Mouse (Mus musculus) intestine, embryonic 14.5 days (tissue): Measurements from ENCODE around the gene Sh3bp2. TPM values are rescaled to one million over a fixed set of nuclear protein-coding genes. Genes with fewer than 3 reads are reported as not detected.

Experiments
- ATAC-seq: fragments of 200-750 bp; cut with Nextera tagmentation; replicated peaks from 2 replicates; pipeline ENCODE4 v1.8.0; 2017; ENCODE audit warnings: low read depth, moderate number of reproducible peaks, moderate TSS enrichment, moderate library complexity; ENCODE audit not compliant: low FRiP score, low TSS enrichment
- DNase-seq: peaks from one replicate; pipeline ENCODE4 v3.0.0-alpha.2; 2018; ENCODE audit warnings: low spot score
- H3K27ac ChIP-seq: fragments of 300-500 bp; sonication (generic); 2 replicates; pipeline ENCODE4 v1.5.1; 2014; ENCODE audit warnings: low read depth, mild to moderate bottlenecking, control low read depth
- H3K27me3 ChIP-seq: fragments of 300-500 bp; sonication (generic); replicated peaks from 2 replicates; pipeline ENCODE4 v1.6.1; 2014; ENCODE audit warnings: low read length, control low read depth; ENCODE audit not compliant: control insufficient read depth, insufficient read depth
- H3K36me3 ChIP-seq: fragments of 300-500 bp; sonication (generic); 2 replicates; pipeline ENCODE4 v1.6.1; 2014; ENCODE audit warnings: low read length, control low read depth; ENCODE audit not compliant: control insufficient read depth, insufficient read depth
- H3K4me1 ChIP-seq: fragments of 300-500 bp; sonication (generic); replicated peaks from 2 replicates; pipeline ENCODE4 v1.6.1; 2014; ENCODE audit warnings: low read length, control low read depth, mixed read lengths; ENCODE audit not compliant: control insufficient read depth, insufficient read depth
- H3K4me2 ChIP-seq: fragments of 300-500 bp; sonication (generic); 2 replicates; pipeline ENCODE4 v1.6.1; 2014; ENCODE audit warnings: low read length
- H3K4me3 ChIP-seq: fragments of 300-500 bp; sonication (generic); 2 replicates; pipeline ENCODE4 v1.5.1; 2014; ENCODE audit warnings: low read depth, low read length, control low read depth, mixed read lengths
- H3K9ac ChIP-seq: fragments of 300-500 bp; sonication (generic); 2 replicates; pipeline ENCODE4 v1.6.1; 2014; ENCODE audit warnings: mild to moderate bottlenecking, low read length
- H3K9me3 ChIP-seq: fragments of 300-500 bp; sonication (generic); 2 replicates; pipeline ENCODE4 v1.6.1; 2016; ENCODE audit warnings: low read length, control low read depth; ENCODE audit not compliant: control insufficient read depth
- WGBS: fragments of 180-500 bp; shearing (Covaris S2); extraction: QIAGEN DNeasy Blood & Tissue Kit; methylation state at CpG from one replicate; pipeline ENCODE4 v1.1.7; 2014; 5-methylcytosine and 5-hydroxymethylcytosine counted together
- polyA plus RNA-seq: library from polyadenylated mRNA; unstranded; fragments of >200 nt; fragmentation: Nextera tagmentation; extraction: Ambion mirVana; gene quantifications from 2 replicates; pipeline ENCODE4 v1.2.1, GENCODE M21; 2014

Gene Sh3bp2
- polyA plus RNA-seq, 1 experiment from 2014 or later = 7.7 TPM

- Histone ChIP-seq H3K27me3 (no peaks in the 10 kb centered on the region), H3K4me1 (peaks cover 7% of the 10 kb centered on the region; the same call in 1 of the 2 replicates), H3K4me2 (no peak overlapping the region), H3K27ac (no peak overlapping the region), H3K9ac (no peak overlapping the region), H3K9me3 (no peaks in the 10 kb centered on the region), H3K4me3 (no peak overlapping the region), H3K36me3 (no peaks in the 10 kb centered on the region)
- WGBS = 44% methylated on average over 4 of the region's 4 CpGs
- no peak for DNase-seq
- no peak for ATAC-seq
These were observed 5.0 kb downstream of the Sh3bp2 start for GRCm38 (mm10) chr5:34530687-34531086.

GRCm38 (mm10) chr5:34533066-34533465 lies 7.4 kb downstream of the Sh3bp2 start:
- 84% methylated on average over 5 of the region's 5 CpGs for WGBS
- DNase-seq = no peak
- Histone ChIP-seq H3K9me3 (no peaks in the 10 kb centered on the region), H3K27ac (no peak overlapping the region), H3K4me3 (no peak overlapping the region), H3K36me3 (no peaks in the 10 kb centered on the region), H3K4me2 (no peak overlapping the region), H3K4me1 (0 out of 2 replicates have a peak, but pooled peaks cover 2% of the 10 kb centered on the region), H3K27me3 (no peaks in the 10 kb centered on the region), H3K9ac (no peak overlapping the region)
- no peak for ATAC-seq

GRCm38 (mm10) chr5:34533820-34534219 lies 8.2 kb downstream of the Sh3bp2 start:
- no peak for DNase-seq
- Histone ChIP-seq H3K9me3 (no peaks in the 10 kb centered on the region), H3K4me3 (no peak overlapping the region), H3K9ac (no peak overlapping the region), H3K4me1 (0 out of 2 replicates have a peak, but pooled peaks cover 2% of the 10 kb centered on the region), H3K27me3 (no peaks in the 10 kb centered on the region), H3K36me3 (no peaks in the 10 kb centered on the region), H3K4me2 (no peak overlapping the region), H3K27ac (no peak overlapping the region)
- ATAC-seq = no peak
- WGBS = 64% methylated on average over 3 of the region's 3 CpGs

GRCm38 (mm10) chr5:34534776-34535581 lies 9.3 kb downstream of the Sh3bp2 start:
- Histone ChIP-seq H3K9me3 (no peaks in the 10 kb centered on the region), H3K4me2 (no peak overlapping the region), H3K27me3 (no peaks in the 10 kb centered on the region), H3K27ac (no peak overlapping the region), H3K4me3 (no peak overlapping the region), H3K9ac (no peak overlapping the region), H3K4me1 (0 out of 2 replicates have a peak, but pooled peaks cover 2% of the 10 kb centered on the region), H3K36me3 (no peaks in the 10 kb centered on the region)
- ATAC-seq (no peak), DNase-seq (no peak)
- 80% methylated on average over 5 of the region's 5 CpGs for WGBS

- H3K27me3 ChIP-seq = no peaks in the 10 kb centered on the region
- DNase-seq = no peak
- 0 out of 2 replicates have a peak, but pooled peaks cover under 1% of the 10 kb centered on the region for H3K4me1 ChIP-seq
- ATAC-seq = no peak
- H3K36me3 ChIP-seq = no peaks in the 10 kb centered on the region
- no peak overlapping the region for H3K4me2 ChIP-seq
- H3K9ac ChIP-seq = no peak overlapping the region
- H3K9me3 ChIP-seq = no peaks in the 10 kb centered on the region
- H3K4me3 ChIP-seq = no peak overlapping the region
- no peak overlapping the region for H3K27ac ChIP-seq
- 87% methylated on average over 7 of the region's 7 CpGs for WGBS
These were observed 10.2 kb downstream of the Sh3bp2 start for GRCm38 (mm10) chr5:34535831-34536230.

GRCm38 (mm10) chr5:34538079-34538478 lies 12.4 kb downstream of the Sh3bp2 start:
- Histone ChIP-seq H3K4me1 (no peaks in the 10 kb centered on the region), H3K27me3 (no peaks in the 10 kb centered on the region), H3K27ac (no peak overlapping the region), H3K4me3 (no peak overlapping the region), H3K36me3 (no peaks in the 10 kb centered on the region), H3K9ac (no peak overlapping the region), H3K9me3 (no peaks in the 10 kb centered on the region), H3K4me2 (no peak overlapping the region)
- DNase-seq = no peak
- ATAC-seq = no peak
- WGBS = 70% methylated on average over 7 of the region's 7 CpGs

- ATAC-seq (no peak), DNase-seq (peak; percentile 58)
- H3K36me3 ChIP-seq = no peaks in the 10 kb centered on the region
- WGBS = 26% methylated on average over 5 of the region's 5 CpGs
- no peak overlapping the region for H3K9ac ChIP-seq
- no peaks in the 10 kb centered on the region for H3K27me3 ChIP-seq
- no peak overlapping the region for H3K4me2 ChIP-seq
- H3K27ac ChIP-seq = no peak overlapping the region
- H3K4me1 ChIP-seq = no peaks in the 10 kb centered on the region
- H3K4me3 ChIP-seq = no peak overlapping the region
- no peaks in the 10 kb centered on the region for H3K9me3 ChIP-seq
These were observed 12.9 kb downstream of the Sh3bp2 start for GRCm38 (mm10) chr5:34538527-34538926.

- no peaks in the 10 kb centered on the region for H3K4me1 ChIP-seq
- H3K9me3 ChIP-seq = no peaks in the 10 kb centered on the region
- H3K27me3 ChIP-seq = no peaks in the 10 kb centered on the region
- H3K4me2 ChIP-seq = no peak overlapping the region
- H3K9ac ChIP-seq = no peak overlapping the region
- H3K4me3 ChIP-seq = no peak overlapping the region
- H3K27ac ChIP-seq = no peak overlapping the region
- DNase-seq (no peak), ATAC-seq (no peak)
- WGBS = 87% methylated on average over 2 of the region's 2 CpGs
- H3K36me3 ChIP-seq = no peaks in the 10 kb centered on the region
These were observed 13.5 kb downstream of the Sh3bp2 start for GRCm38 (mm10) chr5:34539121-34539520.

- H3K36me3 ChIP-seq = no peaks in the 10 kb centered on the region
- WGBS = 85% methylated on average over 1 of the region's 1 CpGs
- no peaks in the 10 kb centered on the region for H3K27me3 ChIP-seq
- DNase-seq (no peak), ATAC-seq (no peak)
- no peak overlapping the region for H3K4me2 ChIP-seq
- no peaks in the 10 kb centered on the region for H3K4me1 ChIP-seq
- no peak overlapping the region for H3K9ac ChIP-seq
- H3K27ac ChIP-seq = no peak overlapping the region
- H3K9me3 ChIP-seq = no peaks in the 10 kb centered on the region
- no peak overlapping the region for H3K4me3 ChIP-seq
These were observed 16.5 kb downstream of the Sh3bp2 start for GRCm38 (mm10) chr5:34542166-34542565.
